Mouse (Mus musculus): Measurements from ENCODE around the gene Ube2e2.

DNA sequence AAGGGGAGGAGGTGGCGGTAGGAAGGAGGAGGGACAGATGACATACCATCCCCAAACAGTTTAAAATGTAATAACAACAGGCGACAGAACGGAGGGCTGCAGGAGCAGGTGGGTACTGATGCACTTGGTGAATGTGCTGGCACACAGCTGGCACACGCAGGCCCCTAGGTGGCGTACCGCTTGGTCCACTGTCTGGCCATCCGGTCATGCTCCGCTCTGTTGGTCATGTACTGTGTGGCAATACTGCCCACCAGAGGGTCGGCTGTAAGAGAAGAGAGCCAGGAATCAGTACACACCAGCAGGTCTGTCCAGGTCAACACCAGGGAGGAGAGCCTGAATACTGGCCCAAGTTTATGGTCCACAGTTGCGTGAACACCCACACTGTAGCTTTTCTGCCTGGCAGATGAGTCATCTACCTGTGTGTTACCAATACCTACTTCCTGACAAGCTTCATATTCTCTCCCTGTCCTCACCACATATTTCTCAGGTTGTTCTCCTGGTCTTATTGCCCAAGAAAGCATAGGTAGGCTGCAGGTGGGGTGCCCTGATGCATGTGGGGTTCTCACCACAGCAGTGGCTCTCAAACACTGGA lies 319.8 kb downstream of the Ube2e2 start:
- TF ChIP-seq POLR2A (IDR thresholded peaks at IDR 0.05; ENCODE audit: insufficient read depth, low read depth, low read length) (no peak), CTCF (IDR thresholded peaks at IDR 0.05) (no peak)

All from heart, adult 2 months (tissue).